Mouse (Mus musculus) heart, postnatal 36 days (tissue): ENCODE measurements around the gene Pdia5. TPM values are rescaled to one million over a fixed set of nuclear protein-coding genes. Genes with fewer than 3 reads are reported as not detected.
A peak's percentile ranks its signal among the peaks of the same experiment; 100 is the strongest.

Experiments
- DNase-seq, 2 experiments: peaks; one replicate each; pipeline ENCODE4 v3.0.0; 2021 to 2022
- intact Hi-C: fragments of 180-260 bp; cut with DNase I; formaldehyde crosslinking; loops from one replicate; pipeline ENCODE4 v1.15.1; 2025
- total RNA-seq, 2 experiments: library from RNA; stranded (reverse); gene quantifications; 2 replicates each; pipeline ENCODE4 v1.2.3; 2021

Gene Pdia5
- total RNA-seq, 2 experiments from 2014 or later, result 4.7 to 4.8 TPM

DNA sequence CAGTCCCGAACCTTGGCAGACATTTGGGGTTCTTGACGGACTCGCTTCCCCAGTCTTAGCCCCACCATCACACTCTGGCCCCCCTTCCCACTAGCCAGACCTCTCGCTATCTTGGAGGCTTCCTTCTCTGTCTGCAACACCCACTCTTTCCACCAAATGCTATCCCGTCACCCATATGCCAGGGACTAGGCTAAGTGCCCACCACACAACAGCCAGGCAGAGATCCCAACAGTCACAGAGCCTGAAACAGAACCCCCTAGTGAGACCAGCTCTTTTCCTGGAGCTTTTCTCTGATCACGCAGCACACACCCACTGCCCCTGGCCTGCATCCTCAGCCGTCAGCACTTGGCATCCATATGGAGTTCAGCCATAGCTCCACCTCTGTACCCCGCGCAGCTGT is 5.0 kb downstream of the Pdia5 start:
- DNase-seq, result no peak
- intact Hi-C loops, result no loop called here

DNA sequence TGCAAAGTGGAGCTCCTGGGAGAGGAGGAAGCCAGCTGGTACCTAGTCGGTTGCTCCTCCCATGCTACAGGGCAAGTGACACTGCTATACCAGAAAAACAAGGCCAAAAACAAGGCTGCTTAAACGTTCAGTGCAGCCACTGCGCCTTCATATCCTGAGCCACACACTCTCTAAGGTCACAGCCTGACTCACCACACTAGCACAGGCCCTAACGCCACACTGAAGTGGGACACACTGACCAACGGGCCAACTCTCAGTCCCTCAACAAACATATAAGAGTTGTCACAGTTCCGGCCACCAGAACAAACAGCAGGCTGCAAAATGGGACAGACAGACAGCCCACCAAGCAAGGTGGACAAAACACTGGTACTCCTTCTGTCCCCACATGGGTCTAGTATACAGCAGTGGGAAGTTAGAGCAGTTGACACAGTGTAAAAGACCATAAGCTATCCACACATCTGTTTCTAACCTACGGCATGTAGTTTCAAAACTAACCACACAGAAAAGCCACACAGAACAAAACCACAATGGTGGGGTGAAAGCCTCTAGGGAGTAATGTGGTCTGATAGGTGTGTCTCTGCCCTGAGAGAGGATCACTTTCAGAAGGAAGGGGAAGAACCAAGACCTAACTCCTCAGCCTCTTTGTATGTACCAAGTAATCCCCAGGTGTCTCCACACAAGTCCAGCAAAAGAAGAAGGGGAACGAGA is 6.0 kb downstream of the Pdia5 start:
- intact Hi-C loops, result no loop called here
- no peak for DNase-seq

DNA sequence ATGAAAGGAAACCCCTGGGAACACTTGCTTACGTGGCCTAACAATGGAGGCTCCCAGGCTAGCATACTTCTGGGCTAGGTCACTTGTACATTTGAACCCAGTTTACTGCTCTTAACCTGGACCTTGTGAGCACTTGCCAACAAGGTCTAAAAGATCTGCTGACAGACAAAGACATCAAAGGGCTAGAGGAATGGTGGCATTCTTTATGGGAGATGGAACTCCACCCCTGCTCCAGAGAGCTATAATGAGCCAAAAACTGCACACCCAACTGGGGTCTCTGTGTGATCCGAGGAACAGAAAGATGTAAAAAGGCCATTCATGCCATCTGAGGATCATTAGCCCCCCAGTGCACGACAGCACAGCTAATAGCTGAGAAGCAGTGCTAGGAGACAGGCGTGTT is 6.6 kb downstream of the Pdia5 start:
- DNase-seq, result no peak
- intact Hi-C loops, result no loop called here

DNA sequence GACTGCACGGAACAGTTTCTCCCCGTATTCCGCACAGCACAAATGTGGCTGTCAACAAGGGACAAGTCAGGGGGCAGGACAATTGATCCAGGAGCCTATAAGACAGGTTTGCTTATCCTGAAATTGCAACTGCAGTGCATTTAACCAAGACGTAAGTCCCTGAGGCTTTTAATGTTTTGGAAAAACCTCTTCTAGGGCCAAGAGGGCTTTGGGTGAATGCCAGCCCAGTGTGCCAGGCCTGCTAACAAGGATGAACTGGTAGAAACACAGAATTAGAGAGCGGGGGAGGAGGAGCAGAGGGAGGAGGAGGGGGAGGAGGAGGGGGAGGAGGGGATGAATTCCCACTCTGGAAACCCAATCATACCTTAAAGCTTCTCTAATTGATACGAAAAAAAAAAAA is 11.4 kb downstream of the Pdia5 start:
- DNase-seq, result peak in 1 of 2 experiments; percentile 33

DNA sequence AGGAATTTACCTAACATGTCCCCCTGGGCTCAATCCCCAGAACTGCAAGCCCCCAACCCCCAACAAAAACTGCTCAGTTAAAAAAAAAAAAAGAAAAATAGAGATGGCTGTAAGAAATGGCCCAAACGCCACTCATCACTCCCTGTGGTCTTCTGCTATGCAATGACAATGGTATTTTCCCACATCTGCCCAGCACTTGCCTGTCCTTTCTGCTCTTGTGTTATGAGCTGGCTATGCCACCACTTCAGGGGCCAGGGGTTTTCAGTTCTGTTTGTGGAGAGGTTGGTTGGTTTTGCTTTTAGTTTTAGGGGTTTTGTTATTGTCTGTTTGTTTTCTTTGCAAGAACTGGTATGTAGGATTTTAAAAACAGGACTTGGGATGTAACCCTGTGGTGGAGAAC is 13.4 kb downstream of the Pdia5 start:
- no peak for DNase-seq
- intact Hi-C loops, result no loop called here

More for the DNA sequence above, 11.4 kb downstream of the Pdia5 start:
- intact Hi-C loops, result no loop called here

DNA sequence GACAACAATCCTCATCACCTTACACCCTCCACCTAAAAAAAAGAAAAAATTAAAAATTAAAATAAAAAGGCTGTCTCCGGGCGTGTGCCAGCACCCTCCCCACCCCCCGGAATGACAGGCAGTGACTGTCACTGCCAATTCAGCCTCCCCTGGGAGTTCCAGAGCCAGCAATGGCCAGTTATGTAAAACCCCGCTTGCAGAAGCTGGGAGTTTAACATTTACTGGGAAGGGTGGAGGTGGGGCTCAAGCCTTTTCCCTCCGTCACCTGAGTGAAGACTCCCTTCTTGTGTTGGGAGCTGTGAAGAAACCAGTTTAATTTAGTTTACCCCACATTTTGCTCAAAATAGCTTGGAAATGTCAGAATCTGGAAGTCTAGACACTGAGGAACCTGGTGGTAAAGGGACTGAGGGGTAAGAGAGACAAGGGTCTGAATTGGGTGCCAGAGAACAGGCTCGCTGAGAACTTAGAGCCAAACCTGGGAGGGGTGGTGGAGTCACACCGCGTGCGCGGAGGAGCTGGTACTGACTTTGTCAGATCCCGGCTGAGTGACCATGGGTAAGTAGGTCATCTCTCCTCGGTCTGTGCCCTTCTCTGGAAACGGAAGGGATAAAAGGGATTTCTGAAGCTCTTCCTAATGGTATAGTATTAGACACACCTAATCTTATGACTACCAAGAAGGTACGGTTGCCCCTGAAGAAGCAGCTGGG is 18.0 kb downstream of the Pdia5 start:
- intact Hi-C loops, result no loop called here
- no peak for DNase-seq

DNA sequence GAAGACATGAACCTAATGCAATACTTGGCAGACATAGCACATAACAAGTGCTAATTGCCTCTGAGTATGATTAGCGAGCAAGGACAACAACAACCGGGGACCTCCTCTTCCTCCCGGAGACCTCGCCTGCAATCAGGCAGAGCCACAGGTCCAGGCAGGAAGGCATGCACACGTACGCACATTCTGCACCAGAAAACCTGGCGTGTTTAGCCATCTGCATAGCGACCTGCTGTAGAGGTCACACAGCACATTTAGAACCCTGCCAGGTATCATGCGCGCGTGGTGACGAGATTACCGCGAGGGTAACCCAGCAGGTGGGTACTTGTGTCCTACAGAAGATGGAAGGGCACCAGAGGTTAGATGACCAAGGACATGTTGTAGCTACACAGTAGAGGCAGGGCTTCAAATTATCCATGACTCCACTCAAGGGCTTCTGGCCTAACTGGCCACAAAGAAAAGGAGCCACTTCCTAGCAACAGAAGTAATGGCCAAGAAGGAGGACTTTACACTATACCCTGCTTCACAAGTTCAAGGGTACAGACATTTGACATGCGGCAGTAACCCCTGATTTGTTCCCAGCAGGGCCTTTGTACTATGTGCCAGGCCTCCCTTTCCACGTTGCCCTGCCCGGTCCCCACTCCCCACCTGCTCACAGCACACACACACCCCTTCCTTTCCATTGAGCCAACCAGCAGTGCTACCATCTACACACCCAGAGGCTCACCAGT is 18.7 kb downstream of the Pdia5 start:
- intact Hi-C loops, result no loop called here

DNA sequence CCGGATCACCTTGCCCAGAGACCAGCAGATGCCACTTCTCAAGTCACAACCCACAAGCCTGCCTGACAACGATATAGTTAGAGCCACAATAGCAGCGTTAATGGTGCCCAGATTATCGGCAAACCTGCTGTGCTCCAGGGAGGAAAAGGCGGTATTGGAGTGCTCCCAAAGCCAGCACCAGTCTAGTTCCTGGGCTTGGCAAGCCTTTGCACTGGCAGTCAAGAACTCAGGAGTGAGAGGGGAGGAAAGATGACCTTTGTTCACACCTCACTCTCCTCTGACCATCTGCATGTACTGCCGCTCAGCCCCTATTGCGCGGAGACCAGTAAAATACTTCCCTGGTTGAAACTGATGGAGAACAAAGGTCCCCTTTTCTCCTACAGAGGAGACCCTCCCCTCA is 19.7 kb downstream of the Pdia5 start:
- DNase-seq, result no peak
- intact Hi-C loops, result no loop called here

More for the DNA sequence above, 18.7 kb downstream of the Pdia5 start:
- peak in 1 of 2 experiments; percentile 22 for DNase-seq

DNA sequence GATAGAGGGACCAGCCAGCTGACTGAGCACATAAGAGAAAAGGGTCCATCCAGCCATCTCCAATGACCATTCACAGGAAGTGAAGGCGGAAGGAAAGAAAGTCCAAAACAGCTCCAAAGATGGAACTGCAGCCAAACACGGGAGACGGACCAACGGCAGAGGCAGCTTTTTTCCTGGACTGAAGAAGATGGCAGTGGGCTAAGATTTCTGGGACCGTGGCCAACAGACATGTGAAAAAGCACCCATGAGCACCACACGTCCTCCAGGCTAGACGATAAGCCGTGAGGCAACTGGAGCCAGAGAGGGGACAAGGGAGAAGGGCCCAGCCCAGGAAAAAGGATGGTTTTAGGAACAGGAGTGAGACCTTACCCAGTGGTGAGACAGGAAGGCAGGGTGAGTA is 20.6 kb downstream of the Pdia5 start:
- intact Hi-C loops, result no loop called here

DNA sequence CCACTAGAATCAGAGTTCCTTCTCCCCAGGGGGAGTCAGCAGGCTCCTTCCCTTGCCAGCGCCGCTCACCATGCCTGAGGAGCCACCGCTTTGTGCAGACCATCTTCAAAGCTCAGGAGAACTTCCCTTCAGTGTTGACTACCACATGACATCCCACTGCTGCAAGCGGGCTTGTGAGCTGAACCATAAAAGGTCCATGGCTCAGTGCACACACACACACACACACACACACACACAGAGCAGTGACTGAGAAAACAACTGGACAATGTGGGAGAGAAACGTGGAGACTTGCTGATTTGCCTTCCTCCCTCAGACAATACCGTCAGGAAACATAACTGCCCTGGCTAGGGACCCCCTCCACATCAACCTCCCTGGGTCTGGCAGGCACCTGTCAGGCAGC is 21.7 kb downstream of the Pdia5 start:
- DNase-seq, result no peak
- intact Hi-C loops, result no loop called here

More for the DNA sequence above, 20.6 kb downstream of the Pdia5 start:
- peak in 1 of 2 experiments; percentile 14 for DNase-seq

DNA sequence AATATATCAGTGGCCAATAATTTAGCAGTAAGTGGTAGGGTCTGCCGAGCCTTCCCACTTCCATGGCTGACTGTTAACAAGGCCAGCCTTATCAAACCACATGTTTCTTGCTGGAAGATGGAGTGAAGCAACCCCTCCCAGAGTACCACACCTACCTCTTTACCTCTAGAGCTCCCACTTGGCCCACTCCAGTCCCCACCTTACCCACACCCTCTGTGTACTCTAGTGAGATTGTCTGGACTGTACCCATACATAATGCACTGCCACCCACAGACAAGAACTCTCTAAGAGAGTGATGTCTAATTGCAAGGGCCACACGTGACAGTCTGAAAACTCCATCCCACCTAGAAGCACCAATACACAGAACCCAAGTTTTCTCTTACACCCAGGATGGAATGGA is 23.6 kb downstream of the Pdia5 start:
- intact Hi-C loops, result no loop called here
- no peak for DNase-seq

DNA sequence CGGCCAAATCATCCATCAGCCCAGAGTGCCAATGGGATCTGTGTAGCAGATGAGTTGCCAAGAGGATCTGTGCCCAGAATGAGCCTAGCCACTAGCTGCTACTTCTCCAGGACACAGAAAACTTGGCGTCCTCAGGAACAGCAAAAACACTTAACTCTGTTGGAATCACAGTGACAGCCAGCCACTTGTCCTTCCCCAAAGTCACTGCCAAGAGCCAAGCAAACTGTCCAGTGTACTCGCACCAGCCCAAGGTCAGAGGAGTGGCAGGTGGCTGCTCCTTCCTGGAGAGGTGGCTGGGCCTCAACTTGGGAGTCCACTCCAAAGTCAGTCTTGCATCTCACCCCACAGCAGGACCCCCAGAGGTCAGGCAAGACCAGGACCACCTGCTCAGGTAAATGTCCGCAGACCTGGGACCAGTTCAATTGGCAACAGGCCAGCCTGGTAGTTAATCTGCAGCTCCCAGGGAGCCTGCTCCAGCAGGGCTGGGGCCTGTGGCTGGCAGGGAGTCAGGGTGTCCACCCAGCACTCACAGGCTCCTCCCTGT is 24.8 kb downstream of the Pdia5 start:
- intact Hi-C loops, result no loop called here
- peak; percentile 37 to 46 for DNase-seq

DNA sequence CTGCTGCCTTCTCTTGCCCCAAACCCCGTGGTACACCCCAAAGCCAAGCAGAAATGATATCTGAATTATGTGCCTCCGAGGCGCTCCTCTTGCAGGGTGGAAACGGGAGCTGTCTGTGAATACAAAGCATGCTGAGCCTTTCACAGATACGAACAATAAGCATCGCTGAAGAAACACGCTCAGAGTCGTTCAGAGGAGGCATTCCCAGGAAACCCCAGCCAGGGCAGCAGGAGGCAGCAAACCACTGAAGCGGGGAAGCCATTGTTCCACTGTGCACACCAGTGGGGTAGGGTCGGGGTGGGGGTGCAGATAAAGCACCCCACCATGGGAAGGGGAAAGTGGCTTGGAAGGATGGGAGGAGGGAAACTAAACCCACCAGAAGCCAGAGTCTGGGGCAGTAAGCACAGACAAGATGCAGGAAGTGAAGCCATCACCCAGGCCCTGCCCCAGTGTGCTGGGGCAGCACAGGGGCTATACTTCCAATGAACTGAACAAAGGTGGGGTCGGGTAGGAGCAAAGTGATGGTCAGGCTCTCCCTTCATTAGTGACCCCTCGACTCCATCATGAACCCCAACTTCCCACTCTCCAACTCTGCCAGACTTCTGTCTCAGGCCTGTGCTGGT is 25.9 kb downstream of the Pdia5 start:
- intact Hi-C loops, result no loop called here
- no peak for DNase-seq

DNA sequence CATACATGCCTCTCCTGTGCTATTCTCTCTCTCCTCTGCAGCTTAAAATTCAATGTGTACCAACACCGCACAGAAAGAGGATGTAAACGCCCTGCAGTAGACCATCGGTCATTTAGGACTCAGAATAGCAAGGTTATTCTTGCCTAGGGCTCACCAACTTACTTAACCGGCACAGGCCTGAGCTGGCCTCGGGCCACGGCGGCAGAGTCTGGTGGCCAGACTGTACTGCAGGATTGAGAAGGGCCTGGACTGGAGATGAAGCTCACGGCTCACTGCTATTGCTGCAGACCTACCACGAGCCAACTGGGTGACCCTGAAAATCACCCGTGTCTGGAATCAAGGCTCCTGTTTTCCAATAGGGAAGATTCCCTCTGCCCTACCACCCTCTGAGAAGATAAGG is 27.0 kb downstream of the Pdia5 start:
- intact Hi-C loops, result no loop called here
- no peak for DNase-seq

DNA sequence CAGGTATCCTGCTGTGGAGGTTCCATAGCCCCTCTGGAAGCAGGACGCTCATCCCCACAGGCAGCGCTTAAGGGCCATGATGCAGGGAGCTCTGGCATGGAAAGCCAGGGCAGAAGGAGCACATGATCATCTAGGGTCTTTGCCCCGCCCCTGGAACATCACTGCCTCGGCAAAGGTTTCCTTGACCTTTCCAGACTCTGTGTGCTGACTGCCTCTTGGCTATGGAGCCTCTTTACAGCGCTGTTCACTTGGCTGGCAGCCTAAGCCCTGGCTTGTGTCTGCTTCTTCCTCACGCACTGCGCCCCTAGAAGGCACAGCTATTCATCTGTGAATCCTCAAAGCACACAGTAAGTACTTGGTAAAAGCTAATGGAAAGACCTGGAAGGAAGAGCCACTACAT is 27.7 kb downstream of the Pdia5 start:
- DNase-seq, result no peak
- intact Hi-C loops, result no loop called here

DNA sequence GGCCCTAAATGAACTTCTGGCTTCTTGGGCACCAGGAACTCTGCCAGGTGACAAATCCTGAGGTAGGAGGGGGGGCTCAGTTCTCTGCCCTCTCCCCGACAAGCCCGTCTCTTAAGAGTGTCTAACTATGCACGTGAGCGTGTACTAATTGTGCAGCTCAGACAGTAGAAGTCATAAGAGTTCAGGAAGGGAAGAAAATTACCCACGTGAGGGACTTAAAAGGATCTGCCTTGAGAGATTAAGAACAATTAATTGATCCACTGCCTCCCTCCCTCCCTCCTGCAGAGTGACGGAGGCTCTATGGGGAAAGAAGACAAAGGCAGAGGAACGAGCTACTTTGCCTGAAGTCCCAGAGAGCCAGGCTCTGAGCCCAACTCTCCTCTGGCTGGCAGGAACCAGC is 31.1 kb downstream of the Pdia5 start:
- intact Hi-C loops, result no loop called here
- no peak for DNase-seq

DNA sequence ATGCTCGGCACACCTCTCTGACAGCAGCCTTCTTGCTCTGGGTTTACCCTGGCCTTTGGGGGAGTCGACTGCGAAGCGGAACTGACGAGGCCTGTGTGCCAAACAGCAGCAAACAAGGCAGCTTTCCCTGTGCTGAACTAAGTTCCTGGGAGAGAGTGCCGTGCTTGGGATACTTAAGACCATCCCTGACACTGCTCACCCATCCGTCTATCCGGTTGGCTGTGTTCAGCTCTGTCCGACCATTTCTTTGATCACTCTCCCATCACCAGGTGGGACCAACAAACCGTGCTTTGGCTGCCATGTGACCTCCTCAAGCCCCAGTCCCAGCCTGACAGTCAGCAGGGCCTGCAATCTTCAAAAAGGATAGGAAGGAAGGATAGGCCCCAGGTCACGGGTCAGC is 32.4 kb downstream of the Pdia5 start:
- intact Hi-C loops, result no loop called here
- no peak for DNase-seq

DNA sequence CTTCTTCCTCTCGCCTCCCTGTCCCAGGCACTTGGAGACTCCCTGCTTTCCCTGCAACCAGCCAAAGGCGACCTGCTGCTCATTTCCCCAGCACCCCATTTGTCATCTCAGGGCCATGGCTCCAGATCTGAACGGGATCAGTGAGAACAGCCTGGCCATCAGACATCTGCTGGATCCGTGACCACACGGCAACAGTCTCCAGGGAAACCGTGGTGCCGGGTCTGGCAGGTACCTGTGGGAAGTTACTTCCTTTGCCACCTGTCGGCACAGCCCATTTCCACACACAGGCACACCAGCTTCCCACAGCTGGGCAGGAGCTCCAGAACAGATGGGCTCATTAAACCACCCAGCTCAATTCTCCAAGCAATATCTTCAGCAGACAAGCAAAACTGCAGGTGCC is 33.2 kb downstream of the Pdia5 start:
- intact Hi-C loops, result no loop called here
- DNase-seq, result no peak

DNA sequence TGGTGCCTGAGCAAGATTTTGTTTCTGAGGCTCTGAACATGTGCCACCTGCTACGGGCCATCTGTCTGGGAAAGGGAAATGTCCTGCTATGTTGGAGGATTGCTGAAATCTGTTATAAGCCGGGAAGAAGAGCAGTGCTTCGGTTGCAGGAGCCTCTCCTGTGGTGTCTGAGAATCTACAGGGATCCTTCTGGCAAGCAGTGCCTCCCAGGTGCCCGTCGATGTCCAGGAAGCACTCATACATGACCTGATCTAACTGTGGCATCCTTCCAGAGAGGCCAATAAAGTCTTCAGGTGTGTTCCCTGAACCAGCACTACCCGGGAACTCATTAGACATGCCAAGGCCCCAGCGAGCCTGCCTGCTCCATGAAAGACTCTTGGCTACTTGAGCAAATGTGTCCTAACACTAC is 33.7 kb downstream of the Pdia5 start:
- DNase-seq, result no peak

DNA sequence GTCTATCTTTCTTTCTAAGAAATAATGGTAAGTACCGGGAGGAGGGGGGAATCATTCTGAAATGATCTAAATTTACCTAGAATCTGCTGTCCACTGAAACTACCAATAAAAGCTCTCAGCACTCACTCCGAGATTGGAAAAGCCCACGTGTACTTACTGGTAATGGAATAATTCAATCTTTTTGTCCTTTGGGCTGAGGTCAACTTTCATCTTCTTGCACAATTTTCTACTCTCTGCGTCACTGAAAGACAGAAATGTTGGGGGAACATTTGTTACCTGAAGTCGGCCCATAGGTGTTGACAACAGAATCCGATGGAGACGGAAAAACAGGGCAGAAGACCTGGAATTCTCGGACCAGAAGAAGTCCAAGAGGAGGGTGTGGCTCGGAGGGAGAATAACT is 34.4 kb downstream of the Pdia5 start:
- intact Hi-C loops, result no loop called here
- DNase-seq, result no peak

More for the DNA sequence above, 33.7 kb downstream of the Pdia5 start:
- intact Hi-C loops, result no loop called here

DNA sequence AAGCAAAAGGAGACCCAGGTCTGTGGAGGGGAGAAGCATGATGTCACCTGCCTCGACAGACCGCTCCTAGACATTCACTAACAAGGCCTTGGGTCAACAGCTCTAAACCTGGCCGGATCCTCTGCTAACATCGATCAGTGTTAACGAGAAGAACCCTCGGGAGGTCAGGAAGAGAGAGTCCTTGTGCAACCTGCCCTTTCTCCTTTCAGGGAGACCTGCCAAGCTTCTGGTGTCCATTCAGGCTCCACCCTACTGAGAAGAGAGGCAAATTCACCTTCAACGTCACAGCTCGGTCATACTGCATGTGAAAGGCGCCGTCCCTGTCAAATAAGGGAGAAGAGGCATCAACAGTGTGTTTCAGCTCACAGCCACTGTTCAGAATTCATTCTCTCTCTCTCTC is 34.9 kb downstream of the Pdia5 start:
- no peak for DNase-seq
- intact Hi-C loops, result no loop called here
